Mouse (Mus musculus) G1E (cell line): Measurements from ENCODE around the gene Wls. TPM values are rescaled to one million over a fixed set of nuclear protein-coding genes. Genes with fewer than 3 reads are reported as not detected.

Experiments
- ATAC-seq: 2 replicates; pipeline ENCODE4 v1.8.0; 2016; ENCODE audit warnings: mild to moderate bottlenecking; ENCODE audit not compliant: insufficient number of reproducible peaks, poor library complexity, low FRiP score, severe bottlenecking; ENCODE audit errors: extremely low read depth
- DNase-seq: peaks from one replicate; pipeline ENCODE4 v3.0.0; 2012; ENCODE audit warnings: low spot score
- H3K27me3 ChIP-seq: 2 replicates; pipeline ENCODE4 v1.6.1; 2012; ENCODE audit warnings: mild to moderate bottlenecking, low read length, inconsistent platforms; ENCODE audit not compliant: insufficient read depth
- H3K36me3 ChIP-seq: replicated peaks from 2 replicates; pipeline ENCODE3; 2012; ENCODE audit warnings: mild to moderate bottlenecking, inconsistent platforms
- H3K4me1 ChIP-seq: 2 replicates; pipeline ENCODE4 v1.6.1; 2012; ENCODE audit warnings: low read depth, low read length, inconsistent platforms, mixed read lengths; ENCODE audit not compliant: insufficient read depth
- H3K4me3 ChIP-seq: 2 replicates; pipeline ENCODE4 v1.5.1; 2012; ENCODE audit warnings: low read depth, mild to moderate bottlenecking, inconsistent platforms, low read length, moderate library complexity, mixed read lengths
- H3K9me3 ChIP-seq: replicated peaks from 2 replicates; pipeline ENCODE4 v1.6.1; 2012; ENCODE audit warnings: inconsistent platforms
- CTCF ChIP-seq: IDR thresholded peaks from 2 replicates; pipeline ENCODE4 v1.5.1; 2012; ENCODE audit warnings: low read depth, low read length, inconsistent platforms, mixed read lengths
- GATA1 ChIP-seq: IDR thresholded peaks from 2 replicates; pipeline ENCODE4 v1.6.1; 2012; ENCODE audit warnings: borderline replicate concordance, low read length, inconsistent platforms, mixed read lengths
- GATA2 ChIP-seq: IDR thresholded peaks from 2 replicates; pipeline ENCODE4 v1.6.1; 2012; ENCODE audit warnings: low read depth, low read length, inconsistent platforms, borderline replicate concordance
- POLR2AphosphoS5 ChIP-seq: IDR thresholded peaks from 2 replicates; pipeline ENCODE4 v1.6.1; 2012; ENCODE audit warnings: low read depth, low read length, inconsistent platforms; ENCODE audit not compliant: insufficient replicate concordance
- TAL1 ChIP-seq: conservative IDR thresholded peaks from 2 replicates; pipeline ENCODE4 v1.6.1; 2012; ENCODE audit warnings: low read depth, low read length, inconsistent platforms, mixed read lengths
- polyA plus RNA-seq: library from polyadenylated mRNA; stranded (reverse); fragments of >175 nt; gene quantifications from 2 replicates; pipeline ENCODE4 v1.2.3, GENCODE M21; 2012
- total RNA-seq, 2 experiments: library from RNA; stranded (forward) in 1 of 2; stranded (reverse) in 1 of 2; fragments of 200-1000 nt in 1 of 2; fragments of >200 nt in 1 of 2; fragmentation: Nextera tagmentation in 1 of 2; gene quantifications; 2 replicates each; pipeline ENCODE4 v1.2.3; 2014 to 2017

Wls gene
- total and polyA plus RNA-seq, 3 experiments: 11.2 to 81.6 (median 67.9) TPM

- Histone ChIP-seq H3K4me3 (no peak overlapping the region), H3K27me3 (no peaks in the 10 kb centered on the region), H3K36me3 (no peaks in the 10 kb centered on the region), H3K9me3 (no peaks in the 10 kb centered on the region), H3K4me1 (no peaks in the 10 kb centered on the region)
- ATAC-seq: no peak
- DNase-seq: no peak
- TF ChIP-seq TAL1 (no peak), CTCF (no peak), POLR2AphosphoS5 (no peak)
Measured at GRCm38 (mm10) chr3:159878983-159879382, 39.5 kb downstream of the Wls start.

GRCm38 (mm10) chr3:159883325-159883724, 43.9 kb downstream of the Wls start:
- no peak for DNase-seq

GRCm38 (mm10) chr3:159884802-159885201, 45.3 kb downstream of the Wls start:
- Histone ChIP-seq H3K27me3 (no peaks in the 10 kb centered on the region), H3K36me3 (no peaks in the 10 kb centered on the region), H3K4me1 (no peaks in the 10 kb centered on the region), H3K9me3 (no peaks in the 10 kb centered on the region), H3K4me3 (no peak overlapping the region)
- no peak for DNase-seq
- no peak for TF ChIP-seq GATA1
- ATAC-seq: no peak

More at GRCm38 (mm10) chr3:159883325-159883724, 43.9 kb downstream of the Wls start:
- Histone ChIP-seq H3K4me1 (no peaks in the 10 kb centered on the region), H3K9me3 (no peaks in the 10 kb centered on the region), H3K36me3 (no peaks in the 10 kb centered on the region), H3K4me3 (no peak overlapping the region), H3K27me3 (no peaks in the 10 kb centered on the region)
- ATAC-seq: no peak
- TF ChIP-seq GATA1 (no peak), GATA2 (no peak), POLR2AphosphoS5 (no peak), TAL1 (no peak), CTCF (no peak)

GRCm38 (mm10) chr3:159885271-159885670, 45.8 kb downstream of the Wls start:
- Histone ChIP-seq H3K27me3 (no peaks in the 10 kb centered on the region), H3K36me3 (no peaks in the 10 kb centered on the region), H3K9me3 (no peaks in the 10 kb centered on the region), H3K4me3 (no peak overlapping the region), H3K4me1 (no peaks in the 10 kb centered on the region)
- ATAC-seq (no peak), DNase-seq (no peak)
- TF ChIP-seq POLR2AphosphoS5 (no peak), CTCF (no peak), GATA1 (no peak), TAL1 (no peak), GATA2 (no peak)

GRCm38 (mm10) chr3:159885781-159886400, 46.4 kb downstream of the Wls start:
- no peak for DNase-seq
- TF ChIP-seq TAL1: no peak
- no peak for TF ChIP-seq GATA2
- TF ChIP-seq GATA1: no peak
- TF ChIP-seq CTCF: no peak
- no peak for TF ChIP-seq POLR2AphosphoS5
- Histone ChIP-seq H3K4me1 (no peaks in the 10 kb centered on the region), H3K36me3 (no peaks in the 10 kb centered on the region), H3K4me3 (no peak overlapping the region), H3K9me3 (no peaks in the 10 kb centered on the region), H3K27me3 (no peaks in the 10 kb centered on the region)
- no peak for ATAC-seq

- ATAC-seq: no peak
- TF ChIP-seq POLR2AphosphoS5 (no peak), GATA1 (no peak), CTCF (no peak), TAL1 (no peak), GATA2 (no peak)
Measured at GRCm38 (mm10) chr3:159890176-159891056, 50.9 kb downstream of the Wls start.

More at GRCm38 (mm10) chr3:159890176-159891056, 50.9 kb downstream of the Wls start:
- Histone ChIP-seq H3K27me3 (peaks cover 4% of the 10 kb centered on the region; the same call in 1 of the 2 replicates), H3K9me3 (no peaks in the 10 kb centered on the region), H3K4me1 (no peaks in the 10 kb centered on the region), H3K36me3 (no peaks in the 10 kb centered on the region), H3K4me3 (no peak overlapping the region)
- no peak for DNase-seq
